Mouse (Mus musculus) embryonic facial prominence, embryonic 15.5 days (tissue): Measurements from ENCODE around the gene Wee2. TPM values are rescaled to one million over a fixed set of nuclear protein-coding genes. Genes with fewer than 3 reads are reported as not detected.
A peak's percentile ranks its signal among the peaks of the same experiment; 100 is the strongest.

ENCODE experiments used
- ATAC-seq: fragments of 200-750 bp; cut with Nextera tagmentation; 2 replicates; pipeline ENCODE4 v1.8.0; 2017; ENCODE audit warnings: low read depth, moderate TSS enrichment; ENCODE audit not compliant: insufficient number of reproducible peaks, low FRiP score, low TSS enrichment
- H3K27ac ChIP-seq: fragments of 300-500 bp; sonication (generic); replicated peaks from 2 replicates; pipeline ENCODE4 v1.5.1; 2015; ENCODE audit warnings: mild to moderate bottlenecking, inconsistent platforms
- H3K27me3 ChIP-seq: fragments of 300-500 bp; sonication (generic); 2 replicates; pipeline ENCODE4 v1.6.1; 2015; ENCODE audit warnings: inconsistent platforms
- H3K36me3 ChIP-seq: fragments of 300-500 bp; sonication (generic); 2 replicates; pipeline ENCODE4 v1.6.1; 2015; ENCODE audit warnings: mild to moderate bottlenecking, inconsistent platforms
- H3K4me1 ChIP-seq: fragments of 300-500 bp; sonication (generic); 2 replicates; pipeline ENCODE4 v1.6.1; 2015; ENCODE audit warnings: inconsistent platforms
- H3K4me2 ChIP-seq: fragments of 300-500 bp; sonication (generic); replicated peaks from 2 replicates; pipeline ENCODE4 v1.6.1; 2015; ENCODE audit warnings: mild to moderate bottlenecking, inconsistent platforms
- H3K4me3 ChIP-seq: fragments of 300-500 bp; sonication (generic); replicated peaks from 2 replicates; pipeline ENCODE4 v1.5.1; 2015; ENCODE audit warnings: mild to moderate bottlenecking, inconsistent platforms
- H3K9ac ChIP-seq: fragments of 300-500 bp; sonication (generic); 2 replicates; pipeline ENCODE4 v1.6.1; 2015; ENCODE audit warnings: inconsistent platforms
- H3K9me3 ChIP-seq: fragments of 300-500 bp; sonication (generic); replicated peaks from 2 replicates; pipeline ENCODE4 v1.6.1; 2016; ENCODE audit warnings: inconsistent platforms
- WGBS: fragments of 180-500 bp; shearing (Covaris S2); methylation state at CpG from one replicate; pipeline ENCODE4 v1.1.7; 2015; 5-methylcytosine and 5-hydroxymethylcytosine counted together
- polyA plus RNA-seq: library from polyadenylated mRNA; unstranded; fragments of >200 nt; fragmentation: Nextera tagmentation; extraction: Ambion mirVana; gene quantifications from 2 replicates; pipeline ENCODE4 v1.2.1, GENCODE M21; 2015

The Wee2 gene
- polyA plus RNA-seq, 1 experiment from 2014 or later: not detected

- Histone ChIP-seq H3K36me3 (no peaks in the 10 kb centered on the region), H3K4me3 (peak within 1 kb of the TSS; percentile 84), H3K4me2 (peak within 1 kb of the TSS; percentile 89), H3K4me1 (peaks cover 16% of the 10 kb centered on the region), H3K9ac (peak within 1 kb of the TSS; percentile 59), H3K27me3 (peaks cover 28% of the 10 kb centered on the region), H3K27ac (peak within 1 kb of the TSS; percentile 48; the same call in 1 of the 2 replicates), H3K9me3 (no peaks in the 10 kb centered on the region)
- peak; percentile 90 for ATAC-seq
- under 1% methylated on average over 38 of the region's 38 CpGs for WGBS
Measured at GRCm38 (mm10) chr6:40436047-40436483, 2.8 kb upstream of the Wee2 start, which contains the start of gene E330009J07Rik. Gene E330009J07Rik (minus strand): TSS chr6:40436135.

- 43% methylated on average over 12 of the region's 12 CpGs for WGBS
Measured at GRCm38 (mm10) chr6:40439731-40440130, 843 bp downstream of the Wee2 start.

GRCm38 (mm10) chr6:40441276-40441675 is 2.4 kb downstream of the Wee2 start:
- H3K9ac ChIP-seq: no peak overlapping the region
- H3K9me3 ChIP-seq: no peaks in the 10 kb centered on the region
- no peak overlapping the region for H3K27ac ChIP-seq
- peaks cover under 1% of the 10 kb centered on the region; the same call in 1 of the 2 replicates for H3K4me1 ChIP-seq
- no peak for ATAC-seq
- 63% methylated on average over 3 of the region's 3 CpGs for WGBS
- no peak overlapping the region for H3K4me2 ChIP-seq
- no peaks in the 10 kb centered on the region for H3K36me3 ChIP-seq
- H3K27me3 ChIP-seq: peaks cover 34% of the 10 kb centered on the region
- no peak overlapping the region for H3K4me3 ChIP-seq

More at GRCm38 (mm10) chr6:40439731-40440130, 843 bp downstream of the Wee2 start:
- no peak overlapping the region for H3K27ac ChIP-seq
- H3K36me3 ChIP-seq: no peaks in the 10 kb centered on the region
- no peaks in the 10 kb centered on the region for H3K9me3 ChIP-seq
- H3K27me3 ChIP-seq: peaks cover 34% of the 10 kb centered on the region
- ATAC-seq: no peak
- H3K4me3 ChIP-seq: no peak overlapping the region
- H3K4me2 ChIP-seq: no peak overlapping the region
- no peak overlapping the region for H3K9ac ChIP-seq
- H3K4me1 ChIP-seq: peaks cover 8% of the 10 kb centered on the region; the same call in 1 of the 2 replicates

GRCm38 (mm10) chr6:40441755-40442154 is 2.9 kb downstream of the Wee2 start:
- Histone ChIP-seq H3K4me1 (no peaks in the 10 kb centered on the region), H3K27me3 (peaks cover 34% of the 10 kb centered on the region), H3K27ac (no peak overlapping the region), H3K4me3 (no peak overlapping the region), H3K9me3 (no peaks in the 10 kb centered on the region), H3K4me2 (no peak overlapping the region), H3K36me3 (no peaks in the 10 kb centered on the region), H3K9ac (no peak overlapping the region)
- ATAC-seq: no peak
- 29% methylated on average over 3 of the region's 3 CpGs for WGBS

- no peak overlapping the region for H3K4me3 ChIP-seq
- no peak for ATAC-seq
- H3K27me3 ChIP-seq: peaks cover 21% of the 10 kb centered on the region
- H3K9ac ChIP-seq: no peak overlapping the region
- WGBS: 30% methylated on average over 10 of the region's 10 CpGs
- no peak overlapping the region for H3K27ac ChIP-seq
- H3K4me2 ChIP-seq: no peak overlapping the region
- H3K36me3 ChIP-seq: no peaks in the 10 kb centered on the region
- H3K4me1 ChIP-seq: no peaks in the 10 kb centered on the region
- H3K9me3 ChIP-seq: no peaks in the 10 kb centered on the region
Measured at GRCm38 (mm10) chr6:40443281-40443928, 4.5 kb downstream of the Wee2 start.

- H3K4me1 ChIP-seq: no peaks in the 10 kb centered on the region
- H3K9me3 ChIP-seq: no peaks in the 10 kb centered on the region
- no peak overlapping the region for H3K9ac ChIP-seq
- H3K27me3 ChIP-seq: no peaks in the 10 kb centered on the region
- ATAC-seq: no peak
- no peaks in the 10 kb centered on the region for H3K36me3 ChIP-seq
- no peak overlapping the region for H3K27ac ChIP-seq
- no peak overlapping the region for H3K4me3 ChIP-seq
- no peak overlapping the region for H3K4me2 ChIP-seq
Measured at GRCm38 (mm10) chr6:40448626-40449025, 9.7 kb downstream of the Wee2 start.

- no peak for ATAC-seq
- H3K4me1 ChIP-seq: no peaks in the 10 kb centered on the region
Measured at GRCm38 (mm10) chr6:40454436-40455041, 15.7 kb downstream of the Wee2 start.

GRCm38 (mm10) chr6:40465710-40466109 is 26.8 kb downstream of the Wee2 start:
- Histone ChIP-seq H3K9ac (no peak overlapping the region), H3K9me3 (no peaks in the 10 kb centered on the region), H3K27ac (no peak overlapping the region), H3K4me2 (no peak overlapping the region), H3K4me1 (no peaks in the 10 kb centered on the region), H3K4me3 (no peak overlapping the region), H3K36me3 (no peaks in the 10 kb centered on the region), H3K27me3 (no peaks in the 10 kb centered on the region)
- 53% methylated on average over 6 of the region's 6 CpGs for WGBS
- ATAC-seq: no peak

More at GRCm38 (mm10) chr6:40454436-40455041, 15.7 kb downstream of the Wee2 start:
- H3K27ac ChIP-seq: no peak overlapping the region
- no peak overlapping the region for H3K4me2 ChIP-seq
- H3K9ac ChIP-seq: no peak overlapping the region
- H3K4me3 ChIP-seq: no peak overlapping the region
- H3K27me3 ChIP-seq: peaks cover under 1% of the 10 kb centered on the region; the same call in 1 of the 2 replicates
- no peaks in the 10 kb centered on the region for H3K36me3 ChIP-seq
- WGBS: 19% methylated on average over 7 of the region's 7 CpGs
- H3K9me3 ChIP-seq: no peaks in the 10 kb centered on the region

- H3K27ac ChIP-seq: peak within 1 kb of the TSS; percentile 98
- H3K9me3 ChIP-seq: no peaks in the 10 kb centered on the region
- H3K9ac ChIP-seq: peak within 1 kb of the TSS; percentile 93
- ATAC-seq: peak; percentile 92
- peaks cover 8% of the 10 kb centered on the region for H3K4me1 ChIP-seq
- H3K27me3 ChIP-seq: no peaks in the 10 kb centered on the region
- WGBS: under 1% methylated on average over 54 of the region's 54 CpGs
- H3K36me3 ChIP-seq: peaks cover 25% of the 10 kb centered on the region
- H3K4me3 ChIP-seq: peak within 1 kb of the TSS; percentile 87
- H3K4me2 ChIP-seq: peak within 1 kb of the TSS; percentile 63
Measured at GRCm38 (mm10) chr6:40470916-40471719, 32.2 kb downstream of the Wee2 start, which contains the start of gene Ssbp1. Gene Ssbp1 (plus strand): TSS chr6:40471352.

- H3K9ac ChIP-seq: peak overlapping the region; percentile 93
- H3K9me3 ChIP-seq: no peaks in the 10 kb centered on the region
- H3K4me3 ChIP-seq: peak overlapping the region; percentile 87
- ATAC-seq: no peak
- 0% methylated on average over 7 of the region's 7 CpGs for WGBS
- H3K27ac ChIP-seq: peak overlapping the region; percentile 98
- H3K4me2 ChIP-seq: peak overlapping the region; percentile 63
- H3K4me1 ChIP-seq: peaks cover 8% of the 10 kb centered on the region
- H3K36me3 ChIP-seq: peaks cover 29% of the 10 kb centered on the region
- no peaks in the 10 kb centered on the region for H3K27me3 ChIP-seq
Measured at GRCm38 (mm10) chr6:40471720-40472010, 32.8 kb downstream of the Wee2 start.

- H3K4me3 ChIP-seq: no peak overlapping the region
- ATAC-seq: no peak
- no peak overlapping the region for H3K27ac ChIP-seq
- H3K9me3 ChIP-seq: no peaks in the 10 kb centered on the region
- no peaks in the 10 kb centered on the region for H3K27me3 ChIP-seq
- peaks cover 52% of the 10 kb centered on the region for H3K36me3 ChIP-seq
- no peak overlapping the region for H3K9ac ChIP-seq
- 90% methylated on average over 4 of the region's 4 CpGs for WGBS
- peaks cover 8% of the 10 kb centered on the region for H3K4me1 ChIP-seq
- no peak overlapping the region for H3K4me2 ChIP-seq
Measured at GRCm38 (mm10) chr6:40476132-40476531, 37.2 kb downstream of the Wee2 start.
